34 mouse cellular contexts compared by ENCODE assay signal in genomic region chr5:150378586-150378985, GRCm38 (mm10).
"Had no signal": no experiment of that assay in that cellular context is flagged by ENCODE, and none has a peak within 500 bp of the region (broad histone marks: within the 10 kb centered on the region; RNA-seq: fewer than 3 reads in every experiment).

No protein-coding gene starts in this region.

- H3K4me1 ChIP-seq: heart, embryonic 15.5 days; hindbrain, embryonic 10.5 days; hindbrain, embryonic 12.5 days; hindbrain, embryonic 13.5 days; hindbrain, embryonic 15.5 days; intestine, embryonic 15.5 days had no signal

- H3K4me3 ChIP-seq: heart, embryonic 13.5 days; heart, embryonic 15.5 days; hindbrain, embryonic 10.5 days; hindbrain, embryonic 12.5 days; hindbrain, embryonic 13.5 days; hindbrain, embryonic 15.5 days; intestine, embryonic 15.5 days; kidney, embryonic 15.5 days; layer of hippocampus, adult 2 months; left cerebral cortex, adult 2 months had no signal

- H3K27me3 ChIP-seq: heart, embryonic 13.5 days; heart, embryonic 15.5 days; hindbrain, embryonic 12.5 days; hindbrain, embryonic 13.5 days; hindbrain, embryonic 15.5 days; intestine, embryonic 15.5 days; kidney, embryonic 15.5 days had no signal

- H3K27ac ChIP-seq: heart, embryonic 13.5 days; heart, embryonic 15.5 days; hindbrain, embryonic 10.5 days; hindbrain, embryonic 12.5 days; hindbrain, embryonic 13.5 days; hindbrain, embryonic 14.5 days; hindbrain, embryonic 15.5 days; hindbrain, postnatal 0 days; intestine, embryonic 15.5 days; kidney, embryonic 15.5 days; kidney, postnatal 0 days; layer of hippocampus, adult 2 months; left cerebral cortex, adult 2 months had no signal

- H3K9ac ChIP-seq: heart, embryonic 13.5 days; heart, embryonic 15.5 days; hindbrain, embryonic 12.5 days; hindbrain, embryonic 13.5 days; hindbrain, embryonic 14.5 days; hindbrain, embryonic 15.5 days; intestine, embryonic 15.5 days; kidney, embryonic 15.5 days had no signal

- H3K36me3 ChIP-seq: hindbrain, embryonic 10.5 days; intestine, embryonic 15.5 days had no signal

- H3K9me3 ChIP-seq: heart, embryonic 13.5 days; heart, embryonic 15.5 days; hindbrain, embryonic 10.5 days; hindbrain, embryonic 12.5 days; hindbrain, embryonic 13.5 days; hindbrain, embryonic 15.5 days; intestine, embryonic 15.5 days; kidney, embryonic 15.5 days had no signal

- ATAC-seq: hindbrain, embryonic 16.5 days; hindbrain, postnatal 0 days; inflammation-experienced regulatory T-cells, adult 6 months; intestine, embryonic 15.5 days; intestine, embryonic 16.5 days; intestine, postnatal 0 days had no signal

- DNase-seq: heart, postnatal 10 days; heart, postnatal 14 days; heart, postnatal 36 days; heart, postnatal 4 days; kidney, adult 11 months; kidney, adult 18-20 months; kidney, adult 2 months; kidney, adult 8-10 months; kidney, adult 9 months; kidney, postnatal 10 days; kidney, postnatal 14 days; kidney, postnatal 25 days; kidney, postnatal 36 days; kidney, postnatal 4 days; layer of hippocampus, adult 9-11 months; layer of hippocampus, postnatal 36 days had no signal

- H3K4me2 ChIP-seq: heart, embryonic 11.5 days; heart, embryonic 13.5 days; heart, embryonic 15.5 days; hindbrain, embryonic 12.5 days; hindbrain, embryonic 13.5 days; hindbrain, embryonic 14.5 days; hindbrain, embryonic 15.5 days; intestine, embryonic 15.5 days; kidney, embryonic 15.5 days had no signal
